Mouse (Mus musculus) liver, adult (tissue): ENCODE data around the gene Atp6v1d.
A peak's percentile ranks its signal among the peaks of the same experiment; 100 is the strongest.

Experiments used
- GATA4 ChIP-seq: IDR thresholded peaks from 2 replicates; pipeline ENCODE4 v1.6.1; 2014; ENCODE audit warnings: mild to moderate bottlenecking, low read length; ENCODE audit not compliant: insufficient replicate concordance

Gene Atp6v1d

DNA sequence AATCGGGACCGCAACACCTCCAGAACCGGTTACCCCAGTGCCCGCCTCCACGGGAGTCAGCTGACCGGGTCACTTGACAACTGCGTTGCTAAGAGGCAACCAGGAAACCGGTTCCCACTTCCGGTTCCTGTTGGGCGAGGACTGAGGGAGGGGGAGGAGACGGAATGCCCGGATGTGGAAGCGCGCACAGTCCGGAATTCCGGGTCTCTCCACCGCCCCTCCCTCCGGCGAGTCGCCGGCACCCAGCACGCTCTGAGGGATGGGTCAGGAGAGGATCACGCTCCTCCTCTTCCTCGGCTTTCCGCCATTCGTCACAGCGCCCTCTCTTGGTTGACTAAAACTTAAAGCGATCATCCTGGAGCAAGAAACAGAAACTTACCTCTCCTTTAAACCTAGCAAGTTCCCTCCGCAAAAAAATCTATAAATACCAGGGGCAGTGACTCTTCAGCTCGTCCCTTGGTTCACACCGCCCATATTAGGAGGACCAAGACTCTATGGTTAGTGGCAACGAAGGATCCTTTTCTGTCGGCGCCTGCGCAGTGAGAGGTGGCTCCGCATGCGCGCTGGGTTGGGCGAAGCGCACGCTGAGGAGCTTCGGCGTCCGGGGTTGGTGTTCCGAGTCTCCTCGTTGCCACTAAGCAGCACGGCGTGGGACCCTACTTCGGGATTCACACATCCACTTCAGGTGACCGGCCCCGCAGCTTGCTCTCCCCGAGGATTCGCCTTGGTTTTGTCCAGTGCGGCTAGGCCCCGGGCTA is at the start of gene Atp6v1d, which contains the start of gene Eif2s1:
Gene Atp6v1d (minus strand): TSS at position 143 of the 758 bp plus-strand sequence.
Gene Eif2s1 (plus strand): TSS at position 324 of the 758 bp plus-strand sequence.
- TF ChIP-seq GATA4, result peak; percentile 54; the same call in 1 of the 2 replicates

DNA sequence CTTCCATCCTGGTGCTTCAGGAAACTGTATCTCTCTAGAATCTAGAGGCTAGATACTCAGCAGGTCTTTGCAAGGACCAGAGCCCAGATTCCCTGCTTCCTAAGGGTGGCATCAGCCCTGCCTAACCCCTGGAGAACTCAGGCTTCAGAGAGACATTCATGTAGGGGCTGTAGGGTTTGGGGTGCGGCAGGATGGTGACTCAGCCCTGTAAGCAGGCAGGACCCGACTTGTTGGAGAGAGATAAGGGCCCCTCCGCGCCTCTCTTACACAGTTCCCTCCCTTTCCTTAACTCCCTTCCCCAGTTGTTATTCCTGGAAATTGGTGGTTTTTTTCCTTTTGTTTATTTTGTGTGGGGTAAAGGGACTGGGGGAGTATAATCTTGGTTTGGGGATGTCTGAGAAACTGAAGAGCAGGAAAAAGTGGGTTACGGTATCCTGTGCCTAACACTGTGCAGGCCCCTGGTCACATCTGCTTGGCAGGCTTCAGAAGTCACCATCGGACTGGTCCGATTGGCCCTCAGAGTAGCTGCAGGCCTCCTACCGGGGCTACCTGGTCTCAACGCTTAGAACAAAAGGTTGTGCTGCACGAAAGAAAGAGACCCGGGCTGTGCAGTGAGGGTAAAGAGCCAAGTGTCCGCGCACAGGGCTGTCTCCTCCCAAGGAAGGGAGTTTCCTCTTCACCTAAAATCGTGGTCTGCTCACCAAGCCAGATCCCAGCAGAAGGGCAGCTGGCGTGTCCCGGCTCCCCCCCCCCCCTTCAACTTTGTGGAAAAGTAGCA is 49.4 kb upstream of the Atp6v1d start:
- no peak for TF ChIP-seq GATA4

DNA sequence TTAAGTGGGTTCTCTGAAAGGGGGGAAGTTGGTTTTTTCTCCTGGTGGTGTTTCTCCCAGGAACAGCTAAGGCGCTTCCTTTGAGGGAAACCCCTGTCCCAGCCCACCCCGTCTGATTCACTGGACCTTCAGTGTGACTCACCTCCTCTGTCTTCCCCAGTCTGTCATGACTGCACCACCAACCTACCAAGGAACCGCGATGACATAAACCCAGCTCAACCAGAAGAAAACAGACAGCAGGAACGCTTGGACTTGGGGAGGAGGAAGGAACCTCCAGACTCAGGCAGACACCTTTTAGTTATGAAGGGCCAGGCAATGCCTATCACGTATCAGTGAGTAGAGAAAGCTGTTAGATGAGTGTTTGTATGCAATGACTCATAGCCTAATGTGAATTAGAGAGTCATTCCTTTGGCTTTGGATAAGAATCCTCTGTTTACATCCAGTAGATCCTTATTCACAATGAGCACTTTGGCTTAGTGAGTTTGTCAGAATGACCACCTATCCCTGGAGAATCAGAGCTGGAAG is 46.7 kb upstream of the Atp6v1d start:
- no peak for TF ChIP-seq GATA4

DNA sequence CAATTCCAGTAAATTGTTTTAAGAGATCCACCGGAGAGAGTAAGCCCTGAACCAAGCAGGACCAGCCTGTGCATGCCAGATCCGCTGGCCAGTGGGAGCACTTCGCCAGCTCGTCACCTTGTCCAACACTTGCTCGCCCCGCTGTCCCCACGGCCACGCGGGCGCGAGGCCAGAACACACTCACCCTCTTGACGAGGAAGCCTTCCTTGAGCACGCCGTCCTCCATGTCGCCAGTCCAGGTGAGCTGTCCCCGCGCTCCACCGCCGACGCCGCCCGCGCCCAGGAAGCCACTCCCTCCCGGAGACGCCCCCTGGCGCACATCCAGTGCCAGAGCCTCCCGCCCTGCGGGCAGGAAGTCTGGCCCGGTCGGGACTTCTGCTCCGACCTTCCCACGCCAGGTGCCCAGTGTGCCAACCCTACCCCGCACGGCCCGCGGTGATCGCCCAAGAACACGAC is 45.3 kb upstream of the Atp6v1d start, which contains the start of gene Plek2:
Gene Plek2 (minus strand): TSS at position 258 of the 456 bp plus-strand sequence.
- no peak for TF ChIP-seq GATA4

DNA sequence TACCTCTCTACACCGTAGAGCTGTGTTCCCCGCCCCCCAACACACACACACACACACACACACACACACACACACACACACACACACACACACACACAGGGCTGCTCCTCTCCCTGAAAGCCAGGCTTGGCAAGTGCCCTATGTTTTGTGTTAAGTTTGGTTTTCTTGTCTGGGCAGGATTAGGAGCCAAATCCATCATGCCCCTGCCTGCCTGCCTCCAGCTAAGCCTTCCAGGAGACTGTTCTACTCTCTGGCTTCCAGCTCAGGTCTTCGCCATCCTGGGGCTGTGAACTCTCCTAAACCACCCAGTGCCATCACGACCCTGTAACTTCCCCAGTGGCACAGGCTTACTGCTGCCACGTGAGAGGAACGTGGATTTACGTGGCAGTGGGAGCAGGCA is 43.1 kb upstream of the Atp6v1d start:
- no peak for TF ChIP-seq GATA4

DNA sequence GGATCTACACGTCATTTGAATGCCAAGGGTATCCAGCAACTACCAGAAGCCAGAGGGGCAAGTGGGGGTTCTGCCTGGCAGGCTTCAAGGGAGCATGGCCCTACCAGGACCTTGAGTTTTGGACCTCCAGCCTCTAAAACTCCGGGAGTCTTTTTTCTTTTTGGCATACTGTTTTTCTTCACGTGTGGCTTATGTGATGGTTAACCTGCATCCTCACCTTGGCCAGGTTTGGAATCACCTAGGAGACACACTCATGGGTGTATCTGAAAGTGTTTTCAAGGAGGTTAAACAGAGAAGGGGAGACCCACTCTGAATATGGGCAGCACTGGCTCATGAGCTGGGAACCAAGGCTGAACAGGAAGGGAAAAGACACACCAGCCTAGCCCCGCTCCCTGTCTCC is 41.9 kb upstream of the Atp6v1d start:
- TF ChIP-seq GATA4, result no peak

DNA sequence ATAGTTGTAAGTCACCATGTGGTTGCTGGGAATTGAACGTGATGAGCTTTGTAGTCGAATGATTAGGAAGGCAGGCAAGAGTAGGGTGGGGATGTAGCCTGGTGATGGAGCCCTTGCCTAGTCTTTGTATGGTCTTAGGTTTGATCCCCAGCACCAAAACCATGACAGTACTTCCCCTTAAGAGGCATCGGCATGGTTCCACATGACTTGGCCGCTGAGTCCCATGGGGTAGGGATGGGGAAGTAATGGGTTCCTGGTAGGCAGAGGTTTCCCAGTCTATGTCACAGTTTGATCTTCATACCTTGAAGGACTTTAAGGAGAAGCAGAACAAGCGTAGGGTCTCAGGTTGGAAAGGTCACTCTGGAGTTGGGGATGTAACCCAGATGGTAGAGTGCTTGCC is 40.0 kb upstream of the Atp6v1d start:
- no peak for TF ChIP-seq GATA4

DNA sequence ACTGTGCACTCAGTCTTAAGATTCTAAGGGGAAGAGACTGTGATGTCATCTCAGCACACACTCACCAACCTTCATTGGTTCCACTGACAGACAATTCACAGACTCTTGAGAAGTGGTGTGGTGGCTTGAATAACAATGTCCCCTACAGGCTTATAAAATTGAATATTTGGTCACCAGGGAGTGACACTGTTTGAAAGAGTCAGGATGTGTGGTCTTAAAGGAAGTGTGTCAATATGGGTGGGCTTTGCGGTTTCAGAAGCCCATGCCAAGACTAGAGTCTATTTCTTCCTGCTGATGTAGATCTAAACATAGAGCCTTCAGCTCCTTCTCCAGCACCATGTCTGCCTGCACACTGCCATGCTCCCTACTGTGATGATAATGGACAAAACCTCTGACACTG is 36.4 kb upstream of the Atp6v1d start:
- TF ChIP-seq GATA4, result no peak

DNA sequence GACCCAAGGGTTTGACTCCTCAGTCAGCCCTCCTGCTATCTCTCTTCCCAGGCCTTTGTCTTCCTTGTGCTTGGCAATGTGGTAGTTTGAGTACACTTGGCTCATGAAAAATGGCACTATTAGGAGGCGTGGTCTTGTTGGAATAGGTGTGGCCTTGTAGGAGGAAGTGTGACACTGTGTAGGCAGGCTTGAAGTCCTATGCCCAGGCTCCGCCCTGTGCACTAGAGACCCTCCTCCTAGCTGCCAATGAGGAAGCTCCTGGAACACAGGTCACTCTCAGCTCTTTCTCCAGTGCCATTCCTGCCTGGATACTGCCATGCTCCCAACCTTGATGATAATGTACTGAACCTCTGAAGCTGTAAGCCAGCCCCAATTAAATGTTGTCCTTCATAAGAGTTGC is 29.7 kb upstream of the Atp6v1d start:
- no peak for TF ChIP-seq GATA4

DNA sequence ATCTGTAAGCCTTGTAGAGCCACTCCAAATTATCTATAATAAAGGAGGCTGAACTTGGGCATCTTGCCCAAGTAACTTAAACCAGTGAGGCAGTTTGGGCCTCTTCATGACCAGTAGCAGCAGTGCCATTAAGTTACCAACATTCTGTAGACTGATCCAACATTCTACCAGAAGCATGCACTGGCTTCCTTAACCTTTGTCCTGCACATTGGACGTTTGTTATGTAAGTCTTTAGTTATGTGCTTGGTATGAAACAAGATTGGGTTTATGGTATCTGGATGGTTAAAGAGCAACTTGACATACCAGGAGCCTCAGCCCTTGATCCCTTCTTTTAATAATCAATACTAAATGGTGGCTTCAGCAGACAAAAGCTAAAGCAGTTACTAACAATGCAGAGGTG is 28.6 kb upstream of the Atp6v1d start:
- TF ChIP-seq GATA4, result no peak

DNA sequence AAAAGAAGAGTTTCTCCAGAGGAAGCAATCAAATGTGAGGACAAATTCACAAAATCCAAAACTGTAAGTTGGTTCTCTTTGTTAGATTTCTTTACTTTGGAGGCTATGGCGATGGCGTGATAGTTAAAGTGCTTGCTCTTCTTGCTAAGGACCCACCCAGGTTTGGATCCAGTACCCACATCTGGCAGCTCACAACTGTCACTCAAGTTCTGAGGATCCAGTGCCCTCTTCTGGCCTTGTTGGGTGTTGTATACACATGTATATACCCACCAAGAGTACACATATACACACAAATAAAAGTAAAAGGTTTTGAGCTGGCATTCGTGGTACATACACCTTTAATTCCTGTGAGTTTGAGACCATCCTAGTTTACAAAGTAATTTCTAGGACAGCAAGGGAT is 13.1 kb upstream of the Atp6v1d start:
- TF ChIP-seq GATA4, result no peak

DNA sequence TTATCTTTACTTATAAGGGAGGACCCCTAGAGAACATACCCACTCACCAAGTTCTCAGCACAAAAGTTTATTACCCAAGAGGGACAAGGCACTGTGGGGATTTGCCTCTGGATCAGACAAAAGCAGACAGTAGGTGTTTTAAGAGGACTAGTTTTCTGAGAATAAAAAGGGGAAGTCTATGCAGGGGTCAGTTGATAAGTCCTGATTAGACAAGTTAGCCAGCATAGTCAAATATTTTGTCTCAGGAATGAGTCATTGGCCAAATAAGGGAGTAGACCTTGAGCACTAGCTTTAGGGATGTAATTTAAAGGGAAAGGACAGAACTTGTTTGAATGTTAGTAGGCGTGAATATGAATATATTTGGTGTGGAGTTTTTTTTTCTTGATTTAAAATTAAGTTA is 6.7 kb upstream of the Atp6v1d start:
- TF ChIP-seq GATA4, result no peak

DNA sequence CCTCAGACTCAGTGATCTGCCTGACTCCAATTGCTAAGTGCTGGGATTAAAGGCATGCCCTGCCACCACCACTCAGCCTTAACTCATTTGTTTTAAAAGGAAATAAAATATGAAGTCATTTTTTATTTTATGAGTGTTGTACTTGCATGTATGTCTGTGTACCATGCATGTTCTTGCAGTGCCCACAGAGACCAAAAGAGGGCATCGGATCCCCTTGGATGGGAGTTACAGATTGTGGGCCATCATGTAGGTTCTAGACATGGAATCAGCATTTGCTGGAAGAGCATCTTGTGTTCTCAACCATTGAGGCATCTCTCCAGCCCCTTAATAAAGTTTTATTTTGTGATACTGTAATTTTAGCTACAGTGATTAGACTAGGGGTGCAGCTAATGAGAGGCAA is 4.0 kb upstream of the Atp6v1d start:
- TF ChIP-seq GATA4, result no peak

DNA sequence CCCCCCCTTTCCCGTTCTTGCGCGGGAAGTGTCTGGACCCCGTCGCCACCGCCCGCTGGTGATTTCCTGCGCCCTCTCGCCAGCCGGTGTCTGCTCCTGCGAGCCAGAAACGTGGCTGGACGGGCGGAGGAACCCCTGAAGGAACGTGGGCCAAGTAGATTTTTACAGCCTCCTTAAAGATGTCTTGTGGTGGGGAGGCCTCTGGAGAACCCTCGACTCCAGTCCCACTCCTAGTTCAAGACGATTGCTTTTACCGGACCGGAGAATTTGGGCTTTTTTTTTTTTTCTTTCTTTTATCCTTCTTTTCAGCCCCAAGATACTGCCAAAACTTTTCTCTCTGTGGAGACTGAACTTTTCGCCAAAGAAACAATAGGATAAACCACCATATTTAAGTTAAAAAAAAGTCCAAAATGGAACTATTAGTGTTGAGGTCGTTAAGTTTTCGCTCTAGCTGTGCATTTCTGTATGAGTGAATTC is 854 bp upstream of the Atp6v1d start:
- TF ChIP-seq GATA4, result no peak

DNA sequence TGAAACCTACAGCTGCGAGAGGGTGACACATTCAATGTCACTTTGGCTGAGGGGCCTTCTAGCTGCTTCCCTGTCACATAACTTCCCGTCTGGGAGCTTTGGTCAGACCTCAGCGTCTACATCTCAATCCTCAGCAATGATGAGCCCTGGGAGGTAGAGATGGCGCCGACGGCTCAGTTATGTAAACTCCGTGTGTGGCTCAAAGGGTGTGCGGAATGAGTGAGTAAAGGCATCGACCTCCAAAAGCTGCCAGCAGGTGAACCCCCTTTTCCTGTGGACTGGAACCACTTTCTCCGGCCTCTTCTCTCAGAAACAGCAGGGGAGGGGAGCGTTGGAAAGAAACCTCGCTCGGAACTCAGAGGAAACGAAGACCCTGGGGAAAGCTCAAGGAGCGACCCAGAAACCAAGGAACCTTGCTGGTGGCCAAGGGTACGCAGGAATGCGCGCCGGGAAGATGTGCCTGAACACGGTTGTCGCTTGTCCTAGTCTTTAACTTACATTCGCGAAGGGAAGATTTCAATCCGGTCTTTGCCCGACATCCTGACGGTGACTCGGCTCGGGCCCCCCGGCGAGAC is 430 bp downstream of the Atp6v1d start:
- no peak for TF ChIP-seq GATA4

DNA sequence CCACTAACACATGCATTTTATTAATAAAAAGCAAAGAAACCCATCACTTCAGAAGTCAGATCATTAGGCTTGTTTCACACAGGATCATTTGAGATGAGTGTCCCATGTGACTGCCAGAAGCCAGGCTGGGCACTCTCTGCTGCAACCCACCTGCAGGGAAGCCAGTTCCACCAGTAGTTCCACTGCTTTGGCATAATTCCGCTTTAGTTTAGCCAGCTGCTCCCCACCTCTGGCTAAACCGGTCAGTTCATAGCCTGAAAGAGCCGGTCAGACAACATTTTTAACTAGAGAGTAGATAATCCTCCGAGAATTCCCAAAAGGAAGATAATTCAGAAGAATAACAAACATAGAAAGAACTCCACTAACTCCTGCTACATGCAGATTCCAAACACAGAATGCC is 13.2 kb downstream of the Atp6v1d start:
- no peak for TF ChIP-seq GATA4

DNA sequence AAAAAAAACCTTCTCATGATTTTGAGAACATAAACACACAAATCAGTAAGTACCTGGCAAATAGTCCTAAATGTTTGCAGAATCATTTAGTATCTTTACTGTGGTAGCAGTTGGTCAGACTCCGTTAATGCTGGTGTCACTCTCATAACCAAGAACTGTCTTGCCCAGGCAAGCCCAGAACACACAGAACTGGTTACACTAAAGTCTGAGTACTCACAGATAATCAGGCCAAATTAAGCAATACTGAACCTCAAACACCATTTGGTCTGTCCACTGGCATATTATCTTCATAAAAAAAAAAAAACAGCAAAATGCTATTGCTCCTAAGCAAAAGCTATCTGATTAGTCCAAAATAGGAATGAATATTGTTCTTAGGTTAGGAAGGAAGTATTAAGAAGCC is 19.0 kb downstream of the Atp6v1d start:
- TF ChIP-seq GATA4, result no peak
